Mouse (Mus musculus) heart, embryonic 15.5 days (tissue): ENCODE data around the gene Ddx49. TPM values are rescaled to one million over a fixed set of nuclear protein-coding genes. Genes with fewer than 3 reads are reported as not detected.

ENCODE experiments used
- ATAC-seq: fragments of 200-750 bp; cut with Nextera tagmentation; replicated peaks from 2 replicates; pipeline ENCODE4 v1.8.0; 2017; ENCODE audit warnings: low read depth, moderate TSS enrichment; ENCODE audit not compliant: insufficient number of reproducible peaks, insufficient read depth, low FRiP score
- H3K27ac ChIP-seq: fragments of 300-500 bp; sonication (generic); 2 replicates; pipeline ENCODE4 v1.5.1; 2015; ENCODE audit warnings: mild to moderate bottlenecking, inconsistent platforms
- H3K27me3 ChIP-seq: fragments of 300-500 bp; sonication (generic); 2 replicates; pipeline ENCODE4 v1.6.1; 2015; ENCODE audit warnings: inconsistent platforms
- H3K36me3 ChIP-seq: fragments of 300-500 bp; sonication (generic); 2 replicates; pipeline ENCODE4 v1.6.1; 2015; ENCODE audit warnings: mild to moderate bottlenecking, inconsistent platforms
- H3K4me1 ChIP-seq: fragments of 300-500 bp; sonication (generic); replicated peaks from 2 replicates; pipeline ENCODE4 v1.6.1; 2015; ENCODE audit warnings: inconsistent platforms
- H3K4me2 ChIP-seq: fragments of 300-500 bp; sonication (generic); 2 replicates; pipeline ENCODE4 v1.6.1; 2015; ENCODE audit warnings: inconsistent platforms, mild to moderate bottlenecking, moderate library complexity
- H3K4me3 ChIP-seq: fragments of 300-500 bp; sonication (generic); 2 replicates; pipeline ENCODE4 v1.5.1; 2015; ENCODE audit warnings: mild to moderate bottlenecking, inconsistent platforms
- H3K9ac ChIP-seq: fragments of 300-500 bp; sonication (generic); 2 replicates; pipeline ENCODE4 v1.6.1; 2015; ENCODE audit warnings: mild to moderate bottlenecking, inconsistent platforms
- H3K9me3 ChIP-seq: fragments of 300-500 bp; sonication (generic); replicated peaks from 2 replicates; pipeline ENCODE4 v1.6.1; 2016; ENCODE audit warnings: inconsistent platforms
- WGBS: fragments of 180-500 bp; shearing (Covaris S2); methylation state at CpG from one replicate; pipeline ENCODE4 v1.1.7; 2015; ENCODE audit warnings: mixed read lengths; 5-methylcytosine and 5-hydroxymethylcytosine counted together
- polyA plus RNA-seq: library from polyadenylated mRNA; unstranded; fragments of >200 nt; fragmentation: Nextera tagmentation; extraction: Ambion mirVana; gene quantifications from 2 replicates; pipeline ENCODE4 v1.2.1, GENCODE M21; 2015

Ddx49 gene
- polyA plus RNA-seq, 1 experiment from 2014 or later = 25.2 TPM

DNA sequence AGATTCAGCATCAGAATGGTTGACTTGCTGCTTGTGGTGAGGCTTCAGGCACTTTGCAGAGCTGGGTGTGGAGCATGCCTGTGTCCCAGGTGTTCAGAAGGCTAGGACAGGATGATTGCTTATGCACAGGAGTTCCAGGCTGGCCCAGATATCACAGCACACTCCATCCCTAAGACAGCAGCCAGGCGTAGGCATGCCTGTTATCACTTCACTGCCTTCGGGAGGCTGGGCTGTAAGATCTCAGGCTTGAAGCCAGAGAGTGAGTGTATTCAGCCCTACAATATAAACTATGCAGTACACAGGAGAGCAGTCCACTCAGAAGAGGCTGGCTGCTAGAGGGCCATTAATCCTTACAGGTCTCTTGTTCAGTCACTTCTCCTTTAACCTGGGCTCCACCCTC is 43.2 kb downstream of the Ddx49 start:
- 25% methylated on average over 2 of the region's 2 CpGs for WGBS
- peak; percentile 70 for ATAC-seq
- Histone ChIP-seq H3K9ac (no peak overlapping the region), H3K36me3 (peaks cover 93% of the 10 kb centered on the region), H3K9me3 (no peaks in the 10 kb centered on the region), H3K27ac (peak overlapping the region; percentile 80), H3K4me1 (peaks cover 22% of the 10 kb centered on the region), H3K4me3 (no peak overlapping the region), H3K27me3 (no peaks in the 10 kb centered on the region), H3K4me2 (no peak overlapping the region)

GRCm38 (mm10) chr8:70258600-70258999 is 43.7 kb downstream of the Ddx49 start:
- H3K4me3 ChIP-seq = no peak overlapping the region
- no peak overlapping the region; the same call in 1 of the 2 replicates for H3K9ac ChIP-seq
- H3K36me3 ChIP-seq = peaks cover 94% of the 10 kb centered on the region
- peaks cover 22% of the 10 kb centered on the region for H3K4me1 ChIP-seq
- WGBS = 63% methylated on average over 5 of the region's 5 CpGs
- no peak overlapping the region for H3K4me2 ChIP-seq
- no peaks in the 10 kb centered on the region for H3K9me3 ChIP-seq
- peak; percentile 63 for ATAC-seq
- H3K27me3 ChIP-seq = no peaks in the 10 kb centered on the region
- H3K27ac ChIP-seq = peak overlapping the region; percentile 80

DNA sequence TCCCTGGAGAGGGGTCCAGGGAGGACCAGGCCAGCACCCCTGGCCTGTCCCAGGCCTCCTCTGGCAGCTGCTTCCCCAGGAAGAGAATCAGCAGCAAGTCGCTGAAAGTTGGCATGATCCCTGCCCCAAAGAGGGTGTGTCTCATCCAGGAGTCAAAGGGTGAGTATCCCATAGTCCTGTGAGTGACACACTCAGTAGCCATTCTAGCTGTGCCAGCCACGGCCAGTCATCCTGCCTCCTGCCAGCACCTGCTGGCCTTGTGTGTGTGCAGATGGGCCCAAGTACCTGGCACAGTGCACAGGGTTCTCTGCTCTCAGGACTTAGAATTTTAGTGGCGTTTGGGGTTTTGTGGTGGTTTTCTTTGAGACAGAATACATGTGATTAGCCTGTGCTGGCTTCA is 44.8 kb downstream of the Ddx49 start:
- Histone ChIP-seq H3K36me3 (peaks cover 94% of the 10 kb centered on the region), H3K9me3 (no peaks in the 10 kb centered on the region), H3K27ac (no peak overlapping the region), H3K4me1 (peaks cover 22% of the 10 kb centered on the region), H3K4me2 (no peak overlapping the region), H3K4me3 (no peak overlapping the region), H3K27me3 (no peaks in the 10 kb centered on the region), H3K9ac (no peak overlapping the region)
- 82% methylated on average over 3 of the region's 3 CpGs for WGBS
- ATAC-seq = no peak

GRCm38 (mm10) chr8:70254628-70255027 is 47.7 kb downstream of the Ddx49 start:
- H3K36me3 ChIP-seq = peaks cover 91% of the 10 kb centered on the region
- no peaks in the 10 kb centered on the region for H3K9me3 ChIP-seq
- H3K27me3 ChIP-seq = no peaks in the 10 kb centered on the region
- 83% methylated on average over 1 of the region's 1 CpGs for WGBS
- H3K9ac ChIP-seq = no peak overlapping the region
- ATAC-seq = no peak
- H3K4me3 ChIP-seq = no peak overlapping the region
- peaks cover 19% of the 10 kb centered on the region for H3K4me1 ChIP-seq
- no peak overlapping the region for H3K27ac ChIP-seq
- no peak overlapping the region for H3K4me2 ChIP-seq

GRCm38 (mm10) chr8:70247841-70248240 is 54.4 kb downstream of the Ddx49 start:
- Histone ChIP-seq H3K4me1 (no peaks in the 10 kb centered on the region), H3K9ac (no peak overlapping the region), H3K9me3 (no peaks in the 10 kb centered on the region), H3K36me3 (peaks cover 89% of the 10 kb centered on the region), H3K4me2 (no peak overlapping the region), H3K4me3 (no peak overlapping the region), H3K27me3 (no peaks in the 10 kb centered on the region), H3K27ac (no peak overlapping the region)
- 93% methylated on average over 3 of the region's 3 CpGs for WGBS
- no peak for ATAC-seq

GRCm38 (mm10) chr8:70246622-70247021 is 55.7 kb downstream of the Ddx49 start:
- Histone ChIP-seq H3K36me3 (peaks cover 89% of the 10 kb centered on the region), H3K27me3 (no peaks in the 10 kb centered on the region), H3K27ac (no peak overlapping the region), H3K4me3 (no peak overlapping the region), H3K9me3 (no peaks in the 10 kb centered on the region), H3K4me1 (no peaks in the 10 kb centered on the region), H3K4me2 (no peak overlapping the region), H3K9ac (no peak overlapping the region)
- 82% methylated on average over 6 of the region's 6 CpGs for WGBS
- ATAC-seq = no peak

Other genes with a start within 250 kb of the Ddx49 start
- gene Tm6sf2, start 229.6 kb downstream of the Ddx49 start, polyA plus RNA-seq = 0.60 and 1.0 TPM in 2 replicates
- 0.03 TPM in 1 of 2 replicates, not detected in the other for gene Hapln4, start 219.0 kb downstream of the Ddx49 start, polyA plus RNA-seq
- 0.16 and 0.71 TPM in 2 replicates for gene Ncan, start 181.6 kb downstream of the Ddx49 start, polyA plus RNA-seq
- gene Nr2c2ap, start 171.2 kb downstream of the Ddx49 start, polyA plus RNA-seq = 29.5 and 35.6 TPM in 2 replicates
- gene Rfxank, start 163.3 kb downstream of the Ddx49 start, polyA plus RNA-seq = 16.5 and 19.9 TPM in 2 replicates
- 31.5 and 38.7 TPM in 2 replicates for gene Borcs8, start 163.0 kb downstream of the Ddx49 start, polyA plus RNA-seq
- gene Mef2b, start 162.8 kb downstream of the Ddx49 start, polyA plus RNA-seq = 0.28 and 0.44 TPM in 2 replicates
- 77.6 and 89.7 TPM in 2 replicates for gene Tmem161a, start 130.1 kb downstream of the Ddx49 start, polyA plus RNA-seq
- 7.6 and 12.5 TPM in 2 replicates for gene Slc25a42, start 90.2 kb downstream of the Ddx49 start, polyA plus RNA-seq
- 22.1 and 27.4 TPM in 2 replicates for gene Sugp2, start 68.3 kb downstream of the Ddx49 start, polyA plus RNA-seq
- gene Armc6, start 68.0 kb downstream of the Ddx49 start, polyA plus RNA-seq = 16.4 and 24.0 TPM in 2 replicates
- gene Homer3, start 19.7 kb downstream of the Ddx49 start, polyA plus RNA-seq = 24.2 and 33.6 TPM in 2 replicates
- 241 and 335 TPM in 2 replicates for gene Cope, start within 50 bp of the Ddx49 start, polyA plus RNA-seq
- gene Cers1, start 13.3 kb upstream of the Ddx49 start, polyA plus RNA-seq = 1.3 and 2.3 TPM in 2 replicates
- gene Gdf1, start 27.3 kb upstream of the Ddx49 start, polyA plus RNA-seq = 0.31 and 1.4 TPM in 2 replicates
- 10.5 and 13.4 TPM in 2 replicates for gene Upf1, start 50.8 kb upstream of the Ddx49 start, polyA plus RNA-seq
- 2.8 and 4.0 TPM in 2 replicates for gene Comp, start 71.1 kb upstream of the Ddx49 start, polyA plus RNA-seq
- 8.7 and 14.2 TPM in 2 replicates for gene Crtc1, start 137.1 kb upstream of the Ddx49 start, polyA plus RNA-seq
- gene Klhl26, start 174.5 kb upstream of the Ddx49 start, polyA plus RNA-seq = 8.7 and 12.7 TPM in 2 replicates
- 0.24 and 0.96 TPM in 2 replicates for gene Tmem59l, start 184.9 kb upstream of the Ddx49 start, polyA plus RNA-seq
- gene Crlf1, start 190.7 kb upstream of the Ddx49 start, polyA plus RNA-seq = 3.8 and 11.1 TPM in 2 replicates
- gene Rex1bd, start 204.3 kb upstream of the Ddx49 start, polyA plus RNA-seq = 116 and 117 TPM in 2 replicates
- gene Uba52, start 208.3 kb upstream of the Ddx49 start, polyA plus RNA-seq = 684 and 768 TPM in 2 replicates
- gene Fkbp8, start 225.2 kb upstream of the Ddx49 start, polyA plus RNA-seq = 203 and 274 TPM in 2 replicates
- gene Kxd1, start 225.5 kb upstream of the Ddx49 start, polyA plus RNA-seq = 64.5 and 68.8 TPM in 2 replicates
- 10.8 and 15.0 TPM in 2 replicates for gene Ell, start 237.0 kb upstream of the Ddx49 start, polyA plus RNA-seq